Mouse (Mus musculus): ENCODE data around the gene Lce3d. TPM values are rescaled to one million over a fixed set of nuclear protein-coding genes. Genes with fewer than 3 reads are reported as not detected.
A peak's percentile ranks its signal among the peaks of the same experiment; 100 is the strongest.

Lce3d gene
- total and polyA plus RNA-seq, 3 experiments: not detected

GRCm38 (mm10) chr3:92932679-92933078 lies 24.5 kb upstream of the Lce3d start, which contains the start of gene Lce3b:
Gene Lce3b, plus strand, starts transcription at chr3:92932979.
- DNase-seq (ENCODE audit: low read depth, low spot score): no peak
- Histone ChIP-seq H3K27me3 (ENCODE audit: control insufficient read depth in 1 of 2, insufficient read depth in 2 of 2, low read length in 2 of 2) (no peaks in the 10 kb centered on the region), H3K27ac (ENCODE audit: control insufficient read depth, low read depth, low read length) (no peak within 1 kb of the TSS), H3K79me2 (ENCODE audit: control insufficient read depth, insufficient read depth, low read length, poor library complexity) (no peaks in the 10 kb centered on the region), H3K4me3 (ENCODE audit: control insufficient read depth in 1 of 2, insufficient read depth in 1 of 2, low read depth in 2 of 2, low read length in 2 of 2) (no peak within 1 kb of the TSS), H3K9me3 (replicated peaks; ENCODE audit: insufficient read depth, low read length) (no peaks in the 10 kb centered on the region), H3K36me3 (ENCODE audit: control insufficient read depth in 1 of 2, insufficient read depth in 2 of 2, low read length in 2 of 2) (no peaks in the 10 kb centered on the region), H3K9ac (ENCODE audit: control insufficient read depth, low read depth, low read length, poor library complexity, severe bottlenecking) (no peak within 1 kb of the TSS), H3K4me1 (ENCODE audit: control insufficient read depth in 1 of 2, insufficient read depth in 2 of 2, low read length in 2 of 2) (no peaks in the 10 kb centered on the region)
- no peak for TF ChIP-seq MYB (IDR thresholded peaks at IDR 0.05; ENCODE audit: low read depth, low read length)
- no peak for TF ChIP-seq ZNF384 (IDR thresholded peaks at IDR 0.05; ENCODE audit: low read depth, low read length)
- TF ChIP-seq MAFK (IDR thresholded peaks at IDR 0.05; ENCODE audit: borderline replicate concordance, low read depth, low read length): no peak
- no peak for TF ChIP-seq GATA1 (IDR thresholded peaks at IDR 0.05; ENCODE audit: low read depth, low read length)
- TF ChIP-seq ZC3H11A (IDR thresholded peaks at IDR 0.05; ENCODE audit: low read depth, low read length): no peak

GRCm38 (mm10) chr3:92944186-92944585 lies 13.0 kb upstream of the Lce3d start, which contains the start of gene Lce3c:
Gene Lce3c, plus strand, starts transcription at chr3:92944486.
- Histone ChIP-seq H3K4me1 (ENCODE audit: control insufficient read depth in 1 of 2, insufficient read depth in 2 of 2, low read length in 2 of 2) (no peaks in the 10 kb centered on the region), H3K27ac (ENCODE audit: control insufficient read depth, low read depth, low read length) (no peak within 1 kb of the TSS), H3K79me2 (ENCODE audit: control insufficient read depth, insufficient read depth, low read length, poor library complexity) (no peaks in the 10 kb centered on the region), H3K27me3 (ENCODE audit: control insufficient read depth in 1 of 2, insufficient read depth in 2 of 2, low read length in 2 of 2) (no peaks in the 10 kb centered on the region), H3K4me3 (ENCODE audit: control insufficient read depth in 1 of 2, insufficient read depth in 1 of 2, low read depth in 2 of 2, low read length in 2 of 2) (no peak within 1 kb of the TSS), H3K36me3 (ENCODE audit: control insufficient read depth in 1 of 2, insufficient read depth in 2 of 2, low read length in 2 of 2) (no peaks in the 10 kb centered on the region), H3K9ac (ENCODE audit: control insufficient read depth, low read depth, low read length, poor library complexity, severe bottlenecking) (no peak within 1 kb of the TSS), H3K9me3 (replicated peaks; ENCODE audit: insufficient read depth, low read length) (no peaks in the 10 kb centered on the region)
- no peak for DNase-seq (ENCODE audit: low read depth, low spot score)
- TF ChIP-seq TAL1 (IDR thresholded peaks at IDR 0.05; ENCODE audit: low read length) (0 out of 2 replicates have a peak, but pooled peaks have one; percentile 3), GABPA (IDR thresholded peaks at IDR 0.05; ENCODE audit: low read depth, low read length) (no peak)

GRCm38 (mm10) chr3:92966761-92967160 lies 9.6 kb downstream of the Lce3d start, which contains the start of gene Lce3e:
Gene Lce3e, plus strand, starts transcription at chr3:92967061.
- H3K36me3 ChIP-seq (ENCODE audit: control insufficient read depth in 1 of 2, insufficient read depth in 2 of 2, low read length in 2 of 2): no peaks in the 10 kb centered on the region
- TF ChIP-seq MEF2A (IDR thresholded peaks at IDR 0.05; ENCODE audit: extremely low read depth, insufficient replicate concordance, low read depth, low read length, poor library complexity, severe bottlenecking) (no peak), JUND (IDR thresholded peaks at IDR 0.05; ENCODE audit: low read depth, low read length) (no peak), HCFC1 (IDR thresholded peaks at IDR 0.05; ENCODE audit: low read depth, low read length) (no peak), GABPA (IDR thresholded peaks at IDR 0.05; ENCODE audit: low read depth, low read length) (no peak), GATA1 (IDR thresholded peaks at IDR 0.05; ENCODE audit: low read depth, low read length) (no peak), EP300 (IDR thresholded peaks at IDR 0.05; ENCODE audit: low read depth in 1 of 2, low read length in 2 of 2) (no peak), NELFE (IDR thresholded peaks at IDR 0.05; ENCODE audit: low read depth, low read length) (no peak), ZMIZ1 (IDR thresholded peaks at IDR 0.05; ENCODE audit: low read depth, low read length) (no peak), POLR2AphosphoS5 (IDR thresholded peaks at IDR 0.05; ENCODE audit: borderline replicate concordance, low read depth, low read length) (no peak), CHD1 (IDR thresholded peaks at IDR 0.05; ENCODE audit: low read depth, low read length) (no peak), USF2 (IDR thresholded peaks at IDR 0.05; ENCODE audit: borderline replicate concordance in 1 of 2, insufficient read depth in 1 of 2, low read depth in 1 of 2, low read length in 2 of 2) (no peak), MAX (IDR thresholded peaks at IDR 0.05; ENCODE audit: low read length) (no peak)
- no peaks in the 10 kb centered on the region for H3K27me3 ChIP-seq (ENCODE audit: control insufficient read depth in 1 of 2, insufficient read depth in 2 of 2, low read length in 2 of 2)

More at GRCm38 (mm10) chr3:92966761-92967160, 9.6 kb downstream of the Lce3d start, which contains the start of gene Lce3e:
- Histone ChIP-seq H3K27ac (ENCODE audit: control insufficient read depth, low read depth, low read length) (no peak within 1 kb of the TSS), H3K79me2 (ENCODE audit: control insufficient read depth, insufficient read depth, low read length, poor library complexity) (no peaks in the 10 kb centered on the region), H3K9me3 (replicated peaks; ENCODE audit: insufficient read depth, low read length) (no peaks in the 10 kb centered on the region), H3K4me3 (ENCODE audit: control insufficient read depth in 1 of 2, insufficient read depth in 1 of 2, low read depth in 2 of 2, low read length in 2 of 2) (no peak within 1 kb of the TSS), H3K9ac (ENCODE audit: control insufficient read depth, low read depth, low read length, poor library complexity, severe bottlenecking) (no peak within 1 kb of the TSS), H3K4me1 (ENCODE audit: control insufficient read depth in 1 of 2, insufficient read depth in 2 of 2, low read length in 2 of 2) (no peaks in the 10 kb centered on the region)
- DNase-seq (ENCODE audit: low read depth, low spot score): no peak
